Mouse (Mus musculus) megakaryocyte, embryonic 14.5 days (primary cell): ENCODE measurements around the gene Enah.

Experiments
- FLI1 ChIP-seq: IDR thresholded peaks from 2 replicates; pipeline ENCODE4 v1.6.1; 2012; ENCODE audit warnings: low read length, inconsistent platforms, mixed read lengths
- GATA1 ChIP-seq: IDR thresholded peaks from 3 replicates; pipeline ENCODE4 v1.6.1; 2012; ENCODE audit warnings: mixed read lengths, low read length, inconsistent platforms, borderline replicate concordance

GRCm38 (mm10) chr1:181878436-181878835, 141.4 kb downstream of the Enah start:
- TF ChIP-seq GATA1 (no peak), FLI1 (no peak)
